Mouse (Mus musculus) spleen, postnatal 4 days (tissue): ENCODE measurements around the gene Eif2s2.

Source experiments
- DNase-seq, 2 experiments: peaks; one replicate each; pipeline ENCODE4 v3.0.0; 2022; ENCODE audit warnings: low spot score in 2 of 2

Gene Eif2s2

GRCm38 (mm10) chr2:154893045-154893385 is 280 bp upstream of the Eif2s2 start:
- no peak for DNase-seq

DNA sequence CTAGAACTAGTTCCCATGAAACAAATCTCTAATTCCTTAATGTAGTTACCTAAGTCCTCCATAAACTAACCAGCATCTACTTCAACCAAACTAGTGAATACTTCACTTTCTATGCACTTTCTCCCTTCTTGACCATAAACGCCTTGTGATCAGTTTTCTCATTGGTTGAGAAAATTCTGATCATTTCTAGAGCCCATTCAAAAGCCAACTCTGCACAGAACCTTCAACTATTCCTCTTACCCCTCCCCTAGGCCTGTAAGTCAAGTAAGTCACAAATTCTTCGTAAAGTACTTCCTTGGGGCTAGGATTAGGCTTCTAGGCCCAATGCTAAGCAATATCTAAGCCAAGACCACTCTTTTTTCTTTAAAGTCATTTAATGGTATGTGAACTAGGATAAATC is 1.1 kb downstream of the Eif2s2 start:
- no peak for DNase-seq

DNA sequence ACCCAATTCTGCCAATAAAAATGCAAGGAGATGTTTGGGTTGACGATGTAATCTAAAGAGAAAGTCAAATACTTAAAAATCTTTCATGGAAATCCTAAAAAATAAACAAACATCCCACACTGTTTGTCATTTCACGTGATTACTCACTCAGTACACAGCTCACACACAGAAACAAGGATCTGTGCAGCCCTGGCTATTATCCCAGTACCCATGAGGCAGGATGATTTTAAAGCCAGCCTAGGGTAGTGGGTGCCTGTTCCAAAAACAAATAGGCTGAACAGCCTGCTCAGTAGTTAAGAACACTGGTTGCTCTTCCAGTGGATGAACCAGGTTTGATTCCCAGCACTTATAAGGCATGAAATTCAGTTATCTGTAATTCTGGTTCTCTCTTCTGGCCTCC is 16.1 kb downstream of the Eif2s2 start:
- no peak for DNase-seq

DNA sequence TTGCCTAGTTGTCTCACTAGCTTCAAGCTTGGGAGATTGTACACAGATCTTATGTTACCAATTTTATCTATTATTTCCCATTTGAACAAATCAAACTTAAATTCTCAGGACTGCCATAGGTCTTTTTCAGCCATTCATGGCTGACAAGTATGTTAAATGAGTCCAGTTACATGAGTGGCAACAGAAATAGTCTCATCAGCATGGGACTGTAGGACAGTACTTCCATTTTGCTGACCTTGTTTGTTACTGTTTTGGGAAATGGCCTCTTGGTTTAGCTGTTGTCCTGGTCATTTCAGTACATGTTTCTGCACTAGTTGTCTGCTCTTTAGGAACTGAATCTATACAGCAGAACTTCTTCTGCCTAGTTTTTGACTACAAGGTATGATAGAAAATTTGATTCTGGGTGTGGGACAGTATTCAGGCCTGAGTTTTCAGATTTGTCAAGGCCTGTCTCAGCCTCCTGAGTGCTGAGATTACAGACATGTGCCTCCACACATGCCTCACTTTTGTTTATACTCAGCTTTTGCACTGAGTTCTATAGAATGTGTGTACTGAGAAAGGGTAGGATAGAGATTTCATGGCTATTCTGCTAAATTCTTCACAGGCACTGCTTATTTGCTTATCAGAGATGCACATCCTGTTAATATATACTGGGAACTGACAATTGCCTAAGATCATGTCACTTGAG is 22.6 kb downstream of the Eif2s2 start:
- DNase-seq, result peak in 1 of 2 experiments; percentile 24

DNA sequence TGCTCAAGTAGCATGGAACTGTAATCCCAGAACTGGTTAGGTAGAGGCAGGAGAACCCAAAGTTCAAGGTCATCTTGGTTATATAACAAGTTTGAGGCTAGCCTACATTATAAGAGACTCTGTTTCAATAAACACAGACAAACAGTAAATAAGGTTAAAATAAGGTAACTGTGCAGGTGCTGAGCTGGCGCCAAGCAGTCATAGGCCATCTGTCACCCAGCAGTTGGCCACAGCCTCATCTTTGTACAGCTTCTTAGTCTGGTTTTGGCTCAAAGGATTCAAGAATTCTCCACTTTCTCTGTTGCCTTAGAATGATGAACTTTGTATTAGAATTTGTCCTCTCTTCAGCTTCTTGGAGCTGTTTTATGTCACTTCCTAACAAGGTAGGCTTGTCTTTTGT is 24.6 kb downstream of the Eif2s2 start:
- no peak for DNase-seq

DNA sequence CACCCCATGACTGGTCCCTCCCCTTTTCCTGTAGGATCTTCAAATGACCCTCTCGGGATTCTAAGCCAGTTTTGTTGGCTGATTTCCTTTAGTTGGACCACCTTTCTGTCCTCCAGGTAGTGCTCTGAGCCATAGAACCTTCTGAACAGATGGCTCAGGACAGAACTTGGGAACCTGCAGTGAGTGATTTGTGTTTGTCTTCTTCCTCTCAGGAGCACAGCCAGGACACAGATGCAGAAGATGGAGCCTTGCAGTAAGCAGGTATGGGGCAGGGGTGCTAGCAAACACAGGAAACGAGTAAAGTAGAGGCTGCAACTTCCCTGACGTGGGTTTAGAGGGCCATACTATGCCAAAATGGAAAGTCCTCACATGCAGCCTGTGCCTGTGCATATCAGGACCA is 27.0 kb downstream of the Eif2s2 start:
- DNase-seq, result no peak

DNA sequence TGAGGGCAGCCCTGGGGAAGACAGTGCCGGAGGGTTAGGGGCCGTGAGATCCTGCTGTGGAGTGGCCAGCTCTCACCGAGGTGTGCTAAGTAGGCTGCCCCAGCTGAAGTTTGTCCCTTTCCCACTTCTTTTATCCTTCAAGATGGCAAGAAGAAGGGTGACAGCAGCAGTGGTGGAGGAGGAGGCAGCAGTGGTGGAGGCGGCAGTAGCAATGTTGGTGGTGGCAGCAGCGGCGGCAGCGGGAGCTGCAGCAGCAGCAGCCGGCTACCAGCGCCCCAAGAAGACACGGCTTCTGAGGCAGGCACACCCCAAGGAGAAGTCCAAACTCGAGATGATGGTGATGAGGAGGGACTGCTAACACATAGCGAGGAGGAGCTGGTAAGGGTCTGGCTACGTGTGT is 29.1 kb downstream of the Eif2s2 start:
- no peak for DNase-seq

DNA sequence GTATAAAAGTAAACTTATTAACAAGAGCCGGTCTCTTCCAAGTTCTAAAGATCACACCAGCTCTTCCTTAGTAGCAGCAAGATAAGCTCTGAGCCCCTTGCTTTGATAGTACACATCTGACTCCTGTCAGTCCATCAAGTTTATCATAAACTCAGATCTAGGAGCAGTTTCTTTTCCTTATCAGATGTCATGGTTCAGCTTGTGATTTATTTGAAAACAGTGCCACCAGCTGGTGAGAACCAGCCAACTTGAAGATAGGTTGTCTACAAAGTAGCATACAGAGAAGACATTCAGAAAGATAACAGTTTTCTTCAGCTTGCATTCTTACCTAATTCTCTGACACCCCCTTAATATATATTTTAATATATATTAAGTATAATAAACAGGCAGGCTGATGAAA is 37.4 kb downstream of the Eif2s2 start:
- DNase-seq, result peak in 1 of 2 experiments; percentile 28

DNA sequence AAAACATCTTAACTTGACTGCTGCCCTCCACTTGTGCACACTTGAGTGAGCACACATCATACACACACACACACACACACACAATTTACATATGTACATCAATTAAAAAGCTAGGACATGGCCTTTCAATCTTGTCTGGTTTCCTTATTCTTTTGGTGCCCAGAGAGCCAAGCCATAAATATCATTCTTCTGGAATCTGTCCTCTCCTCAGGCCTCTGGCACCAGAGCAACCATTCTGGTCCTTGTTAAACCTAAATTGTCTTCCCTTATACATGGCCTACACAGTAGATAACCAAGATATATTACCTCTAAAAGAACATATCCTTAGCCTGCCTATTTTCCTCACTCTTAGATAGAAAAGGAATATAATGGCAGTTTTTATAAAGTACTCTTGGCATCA is 44.6 kb downstream of the Eif2s2 start:
- no peak for DNase-seq

GRCm38 (mm10) chr2:154836537-154836936 is 56.2 kb downstream of the Eif2s2 start:
- no peak for DNase-seq

- DNase-seq, result no peak
Observed at GRCm38 (mm10) chr2:154834149-154834865, 58.4 kb downstream of the Eif2s2 start.

- DNase-seq, result no peak
Observed at GRCm38 (mm10) chr2:154832471-154832870, 60.3 kb downstream of the Eif2s2 start.

DNA sequence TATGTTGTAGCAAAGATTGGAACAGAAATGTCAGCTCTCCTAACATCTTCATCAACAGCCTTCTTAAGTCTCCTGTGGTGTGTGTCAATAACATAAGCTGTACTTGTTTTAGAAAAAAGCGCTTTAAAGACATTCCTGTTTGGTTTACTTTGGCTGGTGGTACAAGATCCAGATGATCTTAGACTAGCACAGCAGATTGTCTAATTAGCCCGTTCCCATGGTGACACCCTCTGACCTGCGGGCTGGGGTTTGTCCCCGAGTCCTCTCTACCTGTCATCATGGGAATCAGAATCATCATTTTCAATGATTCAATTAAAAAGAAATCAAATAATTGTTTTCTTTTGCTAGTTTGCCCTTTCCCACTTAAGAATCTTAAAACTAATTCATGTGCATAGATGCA is 65.2 kb downstream of the Eif2s2 start:
- no peak for DNase-seq

GRCm38 (mm10) chr2:154826054-154826538 is 66.6 kb downstream of the Eif2s2 start:
- DNase-seq, result no peak
